Mouse (Mus musculus): ENCODE measurements around the gene Sdhc. TPM values are rescaled to one million over a fixed set of nuclear protein-coding genes. Genes with fewer than 3 reads are reported as not detected.

Sdhc gene
- polyA plus RNA-seq, 1 experiment: 169 TPM

- no peak overlapping the region for H3K4me2 ChIP-seq (ENCODE audit: low read depth)
- peaks cover 19% of the 10 kb centered on the region for H3K36me3 ChIP-seq (ENCODE audit: control insufficient read depth, insufficient read depth)
- no peak for TF ChIP-seq TCF12 (IDR thresholded peaks at IDR 0.05; ENCODE audit: insufficient read depth, poor library complexity, severe bottlenecking)
- no peak for TF ChIP-seq MAX (IDR thresholded peaks at IDR 0.05; ENCODE audit: low read depth)
- TF ChIP-seq SRF (IDR thresholded peaks at IDR 0.05; ENCODE audit: control insufficient read depth, insufficient read length, low read depth): no peak
- no peak for TF ChIP-seq POLR2AphosphoS2 (IDR thresholded peaks at IDR 0.05; ENCODE audit: insufficient read length, low read depth)
- TF ChIP-seq TCF3 (IDR thresholded peaks at IDR 0.05; ENCODE audit: insufficient read length, low read depth): no peak
- no peak for TF ChIP-seq POLR2A (IDR thresholded peaks at IDR 0.05; ENCODE audit: insufficient read length, low read depth)
- no peak for TF ChIP-seq E2F4 (IDR thresholded peaks at IDR 0.05; ENCODE audit: insufficient read depth)
- no peak for TF ChIP-seq USF1 (IDR thresholded peaks at IDR 0.05; ENCODE audit: low read depth)
- TF ChIP-seq MYOD1 (IDR thresholded peaks at IDR 0.05; ENCODE audit: control insufficient read depth in 1 of 3, insufficient read length in 2 of 3, low read depth in 2 of 3): no peak
- TF ChIP-seq REST (IDR thresholded peaks at IDR 0.05; ENCODE audit: insufficient read depth, insufficient read length): no peak
- no peak for TF ChIP-seq MYOG (IDR thresholded peaks at IDR 0.05; ENCODE audit: control insufficient read depth in 1 of 3, insufficient read depth in 1 of 3, insufficient read length in 2 of 3, low read depth in 2 of 3)
- no peak for TF ChIP-seq CEBPB (IDR thresholded peaks at IDR 0.05; ENCODE audit: insufficient read depth, poor library complexity, severe bottlenecking)
- no peaks in the 10 kb centered on the region for H3K79me2 ChIP-seq (ENCODE audit: control insufficient read depth, insufficient read depth)
- H3K4me3 ChIP-seq: no peak overlapping the region
- no peak overlapping the region for H3ac ChIP-seq (ENCODE audit: control insufficient read depth, insufficient read length)
- no peaks in the 10 kb centered on the region for H3K27me3 ChIP-seq (ENCODE audit: control insufficient read depth, insufficient read depth, insufficient read length)
These were observed 21.2 kb downstream of the Sdhc start for GRCm38 (mm10) chr1:171129251-171129650.

- TF ChIP-seq TCF3 (IDR thresholded peaks at IDR 0.05; ENCODE audit: insufficient read length, low read depth) (no peak), MYOD1 (IDR thresholded peaks at IDR 0.05; ENCODE audit: control insufficient read depth in 1 of 3, insufficient read length in 2 of 3, low read depth in 2 of 3) (no peak), E2F4 (IDR thresholded peaks at IDR 0.05; ENCODE audit: insufficient read depth) (no peak), MYOG (IDR thresholded peaks at IDR 0.05; ENCODE audit: control insufficient read depth in 1 of 3, insufficient read depth in 1 of 3, insufficient read length in 2 of 3, low read depth in 2 of 3) (no peak), REST (IDR thresholded peaks at IDR 0.05; ENCODE audit: insufficient read depth, insufficient read length) (no peak), TCF12 (IDR thresholded peaks at IDR 0.05; ENCODE audit: insufficient read depth, poor library complexity, severe bottlenecking) (no peak), CEBPB (IDR thresholded peaks at IDR 0.05; ENCODE audit: insufficient read depth, poor library complexity, severe bottlenecking) (no peak), SRF (IDR thresholded peaks at IDR 0.05; ENCODE audit: control insufficient read depth, insufficient read length, low read depth) (no peak), USF1 (IDR thresholded peaks at IDR 0.05; ENCODE audit: low read depth) (no peak)
These were observed 26.0 kb downstream of the Sdhc start for GRCm38 (mm10) chr1:171124398-171124797.

DNA sequence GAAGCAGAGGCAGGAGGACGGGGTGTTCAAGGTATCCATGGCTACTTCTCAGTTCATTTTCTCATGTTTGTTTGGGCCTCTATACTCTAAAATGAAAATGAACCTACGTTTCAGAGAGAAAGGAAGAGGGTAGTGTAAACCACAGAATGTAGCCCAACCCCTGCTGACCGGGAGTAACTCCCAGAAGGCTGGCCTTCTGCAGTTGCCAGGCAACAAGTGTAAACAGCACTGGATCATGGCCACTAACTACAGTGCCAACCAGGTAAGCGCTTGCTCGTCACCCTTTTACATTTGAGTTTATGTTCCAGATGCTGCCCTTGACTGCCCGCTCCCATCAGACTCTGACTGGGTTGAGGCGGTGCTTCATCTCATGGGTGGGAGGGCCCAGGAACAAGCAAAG lies 27.5 kb downstream of the Sdhc start:
- TF ChIP-seq POLR2AphosphoS2 (IDR thresholded peaks at IDR 0.05; ENCODE audit: insufficient read length, low read depth): no peak
- TF ChIP-seq E2F4 (IDR thresholded peaks at IDR 0.05; ENCODE audit: insufficient read depth): no peak
- TF ChIP-seq MYOG (IDR thresholded peaks at IDR 0.05; ENCODE audit: control insufficient read depth in 1 of 3, insufficient read depth in 1 of 3, insufficient read length in 2 of 3, low read depth in 2 of 3): no peak
- no peak for TF ChIP-seq CEBPB (IDR thresholded peaks at IDR 0.05; ENCODE audit: insufficient read depth, poor library complexity, severe bottlenecking)
- H3K27me3 ChIP-seq (ENCODE audit: control insufficient read depth, insufficient read depth, insufficient read length): no peaks in the 10 kb centered on the region
- H3K36me3 ChIP-seq (ENCODE audit: control insufficient read depth, insufficient read depth): no peaks in the 10 kb centered on the region
- H3K4me2 ChIP-seq (ENCODE audit: low read depth): no peak overlapping the region
- no peak overlapping the region for H3K4me3 ChIP-seq
- H3K79me2 ChIP-seq (ENCODE audit: control insufficient read depth, insufficient read depth): no peaks in the 10 kb centered on the region
- H3ac ChIP-seq (ENCODE audit: control insufficient read depth, insufficient read length): no peak overlapping the region

More at GRCm38 (mm10) chr1:171124398-171124797, 26.0 kb downstream of the Sdhc start:
- no peak overlapping the region for H3K4me2 ChIP-seq (ENCODE audit: low read depth)
- no peak overlapping the region for H3ac ChIP-seq (ENCODE audit: control insufficient read depth, insufficient read length)
- H3K36me3 ChIP-seq (ENCODE audit: control insufficient read depth, insufficient read depth): no peaks in the 10 kb centered on the region
- H3K4me3 ChIP-seq: no peak overlapping the region
- no peaks in the 10 kb centered on the region for H3K79me2 ChIP-seq (ENCODE audit: control insufficient read depth, insufficient read depth)
- no peaks in the 10 kb centered on the region for H3K27me3 ChIP-seq (ENCODE audit: control insufficient read depth, insufficient read depth, insufficient read length)

GRCm38 (mm10) chr1:171121839-171122238 lies 28.6 kb downstream of the Sdhc start:
- Histone ChIP-seq H3ac (ENCODE audit: control insufficient read depth, insufficient read length) (no peak overlapping the region), H3K4me3 (no peak overlapping the region), H3K4me2 (ENCODE audit: low read depth) (no peak overlapping the region), H3K79me2 (ENCODE audit: control insufficient read depth, insufficient read depth) (no peaks in the 10 kb centered on the region), H3K27me3 (ENCODE audit: control insufficient read depth, insufficient read depth, insufficient read length) (no peaks in the 10 kb centered on the region), H3K36me3 (ENCODE audit: control insufficient read depth, insufficient read depth) (no peaks in the 10 kb centered on the region)
- TF ChIP-seq USF1 (IDR thresholded peaks at IDR 0.05; ENCODE audit: low read depth): no peak
- TF ChIP-seq E2F4 (IDR thresholded peaks at IDR 0.05; ENCODE audit: insufficient read depth): no peak
- no peak for TF ChIP-seq TCF3 (IDR thresholded peaks at IDR 0.05; ENCODE audit: insufficient read length, low read depth)
- no peak for TF ChIP-seq POLR2AphosphoS2 (IDR thresholded peaks at IDR 0.05; ENCODE audit: insufficient read length, low read depth)
- TF ChIP-seq MYOD1 (IDR thresholded peaks at IDR 0.05; ENCODE audit: control insufficient read depth in 1 of 3, insufficient read length in 2 of 3, low read depth in 2 of 3): no peak
- TF ChIP-seq MAX (IDR thresholded peaks at IDR 0.05; ENCODE audit: low read depth): no peak
- TF ChIP-seq POLR2A (IDR thresholded peaks at IDR 0.05; ENCODE audit: insufficient read length, low read depth): no peak
- TF ChIP-seq CEBPB (IDR thresholded peaks at IDR 0.05; ENCODE audit: insufficient read depth, poor library complexity, severe bottlenecking): no peak

DNA sequence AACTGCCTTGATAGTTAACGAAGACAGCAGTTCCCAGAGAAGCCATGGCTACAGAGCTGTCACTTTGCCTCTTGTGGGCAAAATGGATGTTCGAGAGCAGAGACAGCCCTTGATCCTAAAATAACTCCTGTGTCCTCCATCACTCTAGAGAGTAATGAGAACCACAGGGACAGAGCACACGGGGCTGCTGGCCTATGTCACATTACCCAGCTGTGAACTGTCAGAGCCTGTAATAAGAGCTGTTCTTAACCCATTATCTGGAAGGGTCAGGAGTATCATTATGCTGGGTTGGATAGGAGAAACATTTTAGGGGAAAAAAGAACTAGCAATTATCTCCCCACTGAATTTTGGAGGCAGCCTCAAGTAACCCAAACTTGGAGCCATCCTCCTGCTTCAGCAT lies 29.5 kb downstream of the Sdhc start:
- no peaks in the 10 kb centered on the region for H3K27me3 ChIP-seq (ENCODE audit: control insufficient read depth, insufficient read depth, insufficient read length)
- no peak for TF ChIP-seq CEBPB (IDR thresholded peaks at IDR 0.05; ENCODE audit: insufficient read depth, poor library complexity, severe bottlenecking)
- no peak for TF ChIP-seq TCF3 (IDR thresholded peaks at IDR 0.05; ENCODE audit: insufficient read length, low read depth)
- no peak for TF ChIP-seq TCF12 (IDR thresholded peaks at IDR 0.05; ENCODE audit: insufficient read depth, poor library complexity, severe bottlenecking)
- no peak for TF ChIP-seq USF1 (IDR thresholded peaks at IDR 0.05; ENCODE audit: low read depth)
- no peak for TF ChIP-seq POLR2AphosphoS2 (IDR thresholded peaks at IDR 0.05; ENCODE audit: insufficient read length, low read depth)
- no peak for TF ChIP-seq MYOD1 (IDR thresholded peaks at IDR 0.05; ENCODE audit: control insufficient read depth in 1 of 3, insufficient read length in 2 of 3, low read depth in 2 of 3)
- no peak for TF ChIP-seq POLR2A (IDR thresholded peaks at IDR 0.05; ENCODE audit: insufficient read length, low read depth)
- TF ChIP-seq REST (IDR thresholded peaks at IDR 0.05; ENCODE audit: insufficient read depth, insufficient read length): no peak
- no peak for TF ChIP-seq MAX (IDR thresholded peaks at IDR 0.05; ENCODE audit: low read depth)
- TF ChIP-seq MYOG (IDR thresholded peaks at IDR 0.05; ENCODE audit: control insufficient read depth in 1 of 3, insufficient read depth in 1 of 3, insufficient read length in 2 of 3, low read depth in 2 of 3): no peak
- no peak for TF ChIP-seq E2F4 (IDR thresholded peaks at IDR 0.05; ENCODE audit: insufficient read depth)
- H3K4me3 ChIP-seq: no peak overlapping the region
- no peaks in the 10 kb centered on the region for H3K36me3 ChIP-seq (ENCODE audit: control insufficient read depth, insufficient read depth)
- H3K4me2 ChIP-seq (ENCODE audit: low read depth): no peak overlapping the region
- no peak overlapping the region for H3ac ChIP-seq (ENCODE audit: control insufficient read depth, insufficient read length)
- H3K79me2 ChIP-seq (ENCODE audit: control insufficient read depth, insufficient read depth): no peaks in the 10 kb centered on the region

Data from myocyte (in vitro differentiated cells).